Mouse (Mus musculus): ENCODE results near the gene Pex6.

- TF ChIP-seq EP300 (IDR thresholded peaks at IDR 0.05) (no peak), CTCF (IDR thresholded peaks at IDR 0.05) (no peak)
Observed at GRCm38 (mm10) chr17:46728496-46728895, 17.2 kb downstream of the Pex6 start.

Data from lung, postnatal 0 days (tissue).